Mouse (Mus musculus): Measurements from ENCODE around the gene Galnt17.

The Galnt17 gene

GRCm38 (mm10) chr5:131308397-131308796 is at the start of gene Galnt17:
Gene Galnt17 (minus strand): TSS chr5:131308497.
- no peak for DNase-seq

GRCm38 (mm10) chr5:131334536-131334935 is 26.2 kb upstream of the Galnt17 start:
- no peak for DNase-seq

- no peak for DNase-seq
Observed at GRCm38 (mm10) chr5:131321286-131321685, 13.0 kb upstream of the Galnt17 start.

GRCm38 (mm10) chr5:131319605-131320004 is 11.3 kb upstream of the Galnt17 start:
- DNase-seq: no peak

- DNase-seq: no peak
Observed at GRCm38 (mm10) chr5:131319141-131319540, 10.8 kb upstream of the Galnt17 start.

GRCm38 (mm10) chr5:131315016-131315415 is 6.7 kb upstream of the Galnt17 start:
- no peak for DNase-seq

GRCm38 (mm10) chr5:131307656-131308151 is 593 bp downstream of the Galnt17 start:
- DNase-seq: peak; percentile 4

- DNase-seq: no peak
Observed at GRCm38 (mm10) chr5:131306908-131307655, 1.2 kb downstream of the Galnt17 start.

GRCm38 (mm10) chr5:131306321-131306907 is 1.9 kb downstream of the Galnt17 start:
- DNase-seq: no peak

- no peak for DNase-seq
Observed at GRCm38 (mm10) chr5:131305223-131305622, 3.1 kb downstream of the Galnt17 start.

- DNase-seq: no peak
Observed at GRCm38 (mm10) chr5:131301526-131301925, 6.8 kb downstream of the Galnt17 start.

- DNase-seq: no peak
Observed at GRCm38 (mm10) chr5:131293726-131294449, 14.4 kb downstream of the Galnt17 start.

- DNase-seq: no peak
Observed at GRCm38 (mm10) chr5:131287091-131287490, 21.2 kb downstream of the Galnt17 start.

- no peak for DNase-seq
Observed at GRCm38 (mm10) chr5:131286680-131287079, 21.6 kb downstream of the Galnt17 start.

GRCm38 (mm10) chr5:131280349-131280748 is 27.9 kb downstream of the Galnt17 start:
- no peak for DNase-seq

GRCm38 (mm10) chr5:131279286-131279685 is 29.0 kb downstream of the Galnt17 start:
- no peak for DNase-seq

- no peak for DNase-seq
Observed at GRCm38 (mm10) chr5:131277227-131277626, 31.1 kb downstream of the Galnt17 start.

GRCm38 (mm10) chr5:131266291-131266690 is 42.0 kb downstream of the Galnt17 start:
- DNase-seq: no peak

- no peak for DNase-seq
Observed at GRCm38 (mm10) chr5:131264145-131264544, 44.2 kb downstream of the Galnt17 start.

GRCm38 (mm10) chr5:131250701-131251636 is 57.3 kb downstream of the Galnt17 start:
- DNase-seq: no peak

GRCm38 (mm10) chr5:131248416-131248815 is 59.9 kb downstream of the Galnt17 start:
- no peak for DNase-seq

GRCm38 (mm10) chr5:131246591-131246990 is 61.7 kb downstream of the Galnt17 start:
- no peak for DNase-seq

Data from thymus, postnatal 14 days (tissue).